Mouse (Mus musculus) ES-E14 (cell line): ENCODE measurements at regions not wholly inside any gene's neighbourhood (a gene's known extent, or its start where the extent isn't known, plus 50 kb on each side); places are given as distances from the start of the nearest gene placed in this dataset.

Experiments used
- DNase-seq: peaks from one replicate; pipeline ENCODE4 v3.0.0-alpha.2; 2013; ENCODE audit warnings: low read depth, low spot score
- H3K27ac ChIP-seq: 2 replicates; pipeline ENCODE4 v1.5.1; 2012; ENCODE audit warnings: low read depth, mild to moderate bottlenecking, low read length, moderate library complexity, mixed read lengths; ENCODE audit not compliant: poor library complexity, insufficient read depth, severe bottlenecking
- H3K36me3 ChIP-seq: 2 replicates; pipeline ENCODE4 v1.6.1; 2012; ENCODE audit warnings: mild to moderate bottlenecking, low read length, moderate library complexity, mixed read lengths; ENCODE audit not compliant: control insufficient read depth, poor library complexity, insufficient read depth, severe bottlenecking
- H3K4me1 ChIP-seq, 2 experiments: fragments of 150-350 bp in 1 of 2; sonication (generic) in 1 of 2; 2 replicates each; pipeline ENCODE4 v1.6.1; 2012; ENCODE audit warnings: low read length in 2 of 2, mild to moderate bottlenecking in 1 of 2, mixed read lengths in 1 of 2; ENCODE audit not compliant: control insufficient read depth in 2 of 2, insufficient read depth in 2 of 2, poor library complexity in 1 of 2
- H3K4me3 ChIP-seq, 2 experiments: fragments of 150-350 bp in 1 of 2; sonication (generic) in 1 of 2; 2 replicates each; pipeline ENCODE4 v1.5.1; 2012; ENCODE audit warnings: low read length in 2 of 2, low read depth in 1 of 2, mild to moderate bottlenecking in 1 of 2, mixed read lengths in 1 of 2; ENCODE audit not compliant: insufficient read depth in 1 of 2, poor library complexity in 1 of 2, severe bottlenecking in 1 of 2
- H3K9ac ChIP-seq: 2 replicates; pipeline ENCODE4 v1.6.1; 2012; ENCODE audit warnings: low read depth, mild to moderate bottlenecking, low read length, mixed read lengths; ENCODE audit not compliant: poor library complexity, insufficient read depth, severe bottlenecking
- H3K9me3 ChIP-seq: fragments of 150-350 bp; sonication (generic); 2 replicates; pipeline ENCODE4 v1.6.1; 2012; ENCODE audit warnings: low read depth, mild to moderate bottlenecking, low read length; ENCODE audit not compliant: control insufficient read depth, insufficient read depth
- CHD2 ChIP-seq: IDR thresholded peaks from 2 replicates; pipeline ENCODE4 v1.6.1; 2014; ENCODE audit warnings: mild to moderate bottlenecking, low read depth, low read length, inconsistent platforms
- HCFC1 ChIP-seq: IDR thresholded peaks from 2 replicates; pipeline ENCODE4 v1.6.1; 2012; ENCODE audit warnings: low read length, inconsistent platforms, borderline replicate concordance; ENCODE audit not compliant: insufficient read depth
- MAFK ChIP-seq: IDR thresholded peaks from 2 replicates; pipeline ENCODE4 v1.6.1; 2014; ENCODE audit warnings: mild to moderate bottlenecking, low read depth, low read length, inconsistent platforms; ENCODE audit not compliant: insufficient read depth
- ZC3H11A ChIP-seq: IDR thresholded peaks from 2 replicates; pipeline ENCODE4 v1.6.1; 2012; ENCODE audit warnings: low read depth, mild to moderate bottlenecking, inconsistent platforms, low read length, borderline replicate concordance
- ZNF384 ChIP-seq: IDR thresholded peaks from 2 replicates; pipeline ENCODE4 v1.6.1; 2012; ENCODE audit warnings: low read depth, low read length, inconsistent platforms
- in situ Hi-C, 2 experiments: fragments of 600-800 bp; cut with MboI; formaldehyde crosslinking; loops; one replicate each; pipeline ENCODE4 v1.15.1; 2025; ENCODE audit warnings: low sequenced_read_pairs in 2 of 2, inconsistent platforms in 1 of 2; ENCODE audit not compliant: unreplicated experiment in 2 of 2

- no peak for DNase-seq
- no peaks in the 10 kb centered on the region for H3K4me1 ChIP-seq
- in situ Hi-C loops, result no loop called here
- TF ChIP-seq HCFC1 (no peak), ZC3H11A (no peak), ZNF384 (no peak), MAFK (no peak), CHD2 (no peak)
- H3K27ac ChIP-seq, result no peak overlapping the region
- H3K36me3 ChIP-seq, result no peaks in the 10 kb centered on the region
- H3K9ac ChIP-seq, result no peak overlapping the region
- H3K9me3 ChIP-seq, result no peaks in the 10 kb centered on the region
- H3K4me3 ChIP-seq, result no peak overlapping the region
Measured at GRCm38 (mm10) chrX:159026311-159026710, 183.8 kb upstream of the Rps6ka3 start.

GRCm38 (mm10) chrX:159031927-159032326, 178.2 kb upstream of the Rps6ka3 start:
- TF ChIP-seq CHD2 (no peak), ZNF384 (no peak), ZC3H11A (no peak), HCFC1 (no peak), MAFK (no peak)
- Histone ChIP-seq H3K4me3 (no peak overlapping the region), H3K4me1 (no peaks in the 10 kb centered on the region), H3K9me3 (no peaks in the 10 kb centered on the region), H3K27ac (no peak overlapping the region), H3K36me3 (no peaks in the 10 kb centered on the region), H3K9ac (no peak overlapping the region)
- in situ Hi-C loops, result no loop called here
- no peak for DNase-seq

GRCm38 (mm10) chrX:159043432-159043831, 166.7 kb upstream of the Rps6ka3 start:
- Histone ChIP-seq H3K9ac (no peak overlapping the region), H3K4me3 (no peak overlapping the region), H3K27ac (no peak overlapping the region), H3K9me3 (no peaks in the 10 kb centered on the region), H3K36me3 (no peaks in the 10 kb centered on the region), H3K4me1 (no peaks in the 10 kb centered on the region)
- TF ChIP-seq MAFK, result no peak
- TF ChIP-seq ZC3H11A, result 0 out of 2 replicates have a peak, but pooled peaks have one; percentile 15
- TF ChIP-seq HCFC1, result no peak
- TF ChIP-seq CHD2, result no peak
- TF ChIP-seq ZNF384, result no peak
- in situ Hi-C loops, result no loop called here
- peak; percentile 25 for DNase-seq

- DNase-seq, result no peak
- H3K4me3 ChIP-seq, result no peak overlapping the region
- no peak overlapping the region for H3K9ac ChIP-seq
- in situ Hi-C loops, result no loop called here
- no peaks in the 10 kb centered on the region for H3K36me3 ChIP-seq
- H3K4me1 ChIP-seq, result no peaks in the 10 kb centered on the region
- TF ChIP-seq ZNF384, result no peak
- TF ChIP-seq MAFK, result no peak
- no peak for TF ChIP-seq CHD2
- H3K9me3 ChIP-seq, result no peaks in the 10 kb centered on the region
- no peak overlapping the region for H3K27ac ChIP-seq
Measured at GRCm38 (mm10) chrX:159047876-159048275, 162.2 kb upstream of the Rps6ka3 start.

GRCm38 (mm10) chrX:159055689-159056461, 154.2 kb upstream of the Rps6ka3 start:
- Histone ChIP-seq H3K4me3 (no peak overlapping the region), H3K27ac (no peak overlapping the region), H3K36me3 (no peaks in the 10 kb centered on the region), H3K4me1 (no peaks in the 10 kb centered on the region), H3K9me3 (no peaks in the 10 kb centered on the region), H3K9ac (no peak overlapping the region)
- in situ Hi-C loops, result no loop called here
- no peak for DNase-seq
- TF ChIP-seq HCFC1, result no peak
